Mouse (Mus musculus) olfactory bulb, adult 2 months (tissue): ENCODE measurements around the gene Etl4. TPM values are rescaled to one million over a fixed set of nuclear protein-coding genes. Genes with fewer than 3 reads are reported as not detected.
"Not testable (repeated sequence)": the region's sequence is repeated elsewhere in the genome, so short reads cannot be mapped to it uniquely, and the experiment has no call there.

Experiments
- H3K27ac ChIP-seq: fragments of 200-500 bp; 2 replicates; pipeline ENCODE4 v1.5.1; 2012; ENCODE audit warnings: low read depth, low read length; ENCODE audit not compliant: insufficient read depth
- H3K4me1 ChIP-seq: fragments of 200-500 bp; 2 replicates; pipeline ENCODE4 v1.6.1; 2012; ENCODE audit warnings: low read length; ENCODE audit not compliant: control insufficient read depth, insufficient read depth
- H3K4me3 ChIP-seq: fragments of 200-500 bp; 2 replicates; pipeline ENCODE4 v1.5.1; 2012; ENCODE audit warnings: mild to moderate bottlenecking, low read depth, low read length, moderate library complexity; ENCODE audit not compliant: insufficient read depth
- CTCF ChIP-seq: fragments of 200-500 bp; IDR thresholded peaks from 2 replicates; pipeline ENCODE4 v1.5.1; 2012; ENCODE audit warnings: low read depth, mild to moderate bottlenecking, low read length, moderate library complexity; ENCODE audit not compliant: insufficient read depth
- POLR2A ChIP-seq: fragments of 200-500 bp; IDR thresholded peaks from 2 replicates; pipeline ENCODE4 v1.6.1; 2012; ENCODE audit warnings: mild to moderate bottlenecking, low read depth, low read length, moderate library complexity; ENCODE audit not compliant: insufficient read depth
- WGBS: fragments of 180-500 bp; shearing (Covaris S2); methylation state at CpG from one replicate; pipeline ENCODE4 v1.1.7; 2018; 5-methylcytosine and 5-hydroxymethylcytosine counted together
- polyA plus RNA-seq: library from polyadenylated mRNA; stranded (reverse); fragments of >200 nt; gene quantifications from 2 replicates; pipeline ENCODE4 v1.2.4, GENCODE M21; 2012; ENCODE audit warnings: low replicate concordance; ENCODE audit not compliant: missing spikeins, insufficient read depth, insufficient read length

Etl4 gene
- polyA plus RNA-seq, 1 experiment: not detected

DNA sequence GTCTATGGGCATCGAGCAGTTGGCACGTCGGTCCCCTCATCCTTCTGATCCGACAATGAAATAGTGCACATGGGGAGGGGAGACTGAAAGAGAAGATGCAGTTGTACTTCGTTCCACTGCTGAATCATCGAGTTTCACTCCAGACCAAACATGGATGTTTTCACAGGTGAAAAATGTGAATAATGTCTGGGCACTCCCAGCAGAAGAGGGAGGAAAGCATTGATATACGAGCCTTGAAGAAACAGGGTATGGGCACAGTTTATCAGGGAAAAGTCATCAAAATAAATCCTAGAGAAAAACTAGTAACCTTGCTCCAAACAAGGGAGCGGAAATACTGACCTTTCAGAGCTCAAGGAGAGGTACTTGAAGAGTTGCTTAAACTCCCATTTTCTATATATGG is 744.5 kb downstream of the Etl4 start:
- Histone ChIP-seq H3K27ac (no peak overlapping the region), H3K4me3 (no peak overlapping the region), H3K4me1 (peaks cover 3% of the 10 kb centered on the region; the same call in 1 of the 2 replicates)
- 92% methylated on average over 8 of the region's 8 CpGs for WGBS
- TF ChIP-seq CTCF: no peak
- TF ChIP-seq POLR2A: no peak

DNA sequence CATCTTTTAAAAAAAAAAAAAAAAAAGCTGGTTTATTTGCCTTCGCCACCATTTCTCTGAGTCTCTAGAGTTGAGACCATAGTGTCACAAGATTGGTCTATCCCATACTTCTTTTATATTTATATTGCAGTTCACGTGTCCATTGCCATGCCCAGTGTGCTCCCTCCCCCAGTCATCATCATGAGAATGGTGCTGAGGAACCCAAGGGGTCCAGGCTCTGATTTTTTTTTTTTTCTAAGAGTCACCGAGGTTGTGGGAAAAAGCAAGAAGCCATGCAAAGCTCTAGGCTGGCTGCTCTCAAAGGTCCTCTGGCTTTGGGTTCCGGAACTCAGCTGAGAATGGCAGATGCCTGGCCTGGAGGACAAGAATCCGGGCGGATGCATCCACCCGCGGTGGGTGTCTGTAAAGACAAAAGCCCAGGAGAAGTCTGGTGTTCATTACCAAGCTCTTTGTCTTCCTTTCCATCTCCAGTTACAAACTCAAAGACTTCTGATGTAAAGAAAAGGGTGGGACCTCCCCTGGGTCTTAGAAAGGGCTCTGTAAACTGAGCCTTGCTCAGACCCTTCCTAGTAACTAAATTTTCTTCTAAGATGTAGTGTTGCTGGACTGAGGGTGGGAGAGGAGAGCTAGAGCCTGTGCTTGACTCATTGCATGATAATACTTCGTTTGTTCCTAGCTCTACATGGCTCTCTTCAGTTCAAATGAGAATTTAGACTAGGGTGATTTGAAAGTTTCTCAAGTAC is 745.2 kb downstream of the Etl4 start:
- Histone ChIP-seq H3K4me3 (no peak overlapping the region), H3K27ac (no peak overlapping the region), H3K4me1 (peaks cover 2% of the 10 kb centered on the region; the same call in 1 of the 2 replicates)
- TF ChIP-seq CTCF (no peak), POLR2A (no peak)
- 48% methylated on average over 9 of the region's 9 CpGs for WGBS

DNA sequence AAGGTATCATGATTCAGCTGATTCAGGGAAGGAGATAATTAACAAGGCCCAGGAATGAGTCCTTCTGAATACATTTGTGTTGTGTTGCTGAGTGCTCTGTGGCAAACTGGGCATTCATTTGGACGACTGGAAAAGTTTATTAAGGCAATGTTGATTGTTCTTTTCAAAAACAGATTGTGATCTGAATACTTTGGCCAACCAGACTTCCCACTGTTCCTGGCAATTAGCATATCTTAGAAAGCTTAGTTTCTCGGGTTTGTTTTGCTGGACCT is 745.7 kb downstream of the Etl4 start:
- Histone ChIP-seq H3K4me3 (no peak overlapping the region), H3K4me1 (no peaks in the 10 kb centered on the region), H3K27ac (no peak overlapping the region)
- 36% methylated on average over 2 of the region's 2 CpGs for WGBS
- TF ChIP-seq POLR2A (no peak), CTCF (no peak)

DNA sequence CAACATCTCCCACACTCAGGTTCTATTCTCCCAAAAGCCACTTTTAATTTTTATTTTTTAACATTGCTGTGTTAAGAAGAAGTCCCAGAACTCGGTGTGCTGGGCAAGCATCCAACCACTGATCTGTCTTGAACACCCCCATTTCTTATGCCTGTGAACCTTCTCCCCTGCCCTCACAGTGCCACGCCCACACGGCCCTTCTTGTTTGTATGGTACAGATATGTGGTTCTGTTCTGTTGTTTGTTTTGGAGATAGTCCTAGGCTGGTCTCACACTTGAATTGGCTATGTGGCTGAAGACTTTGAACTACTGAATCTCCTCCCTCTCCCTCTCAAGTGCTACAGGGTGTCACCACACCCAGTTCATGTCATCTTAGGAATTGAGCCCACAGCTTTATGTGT is 748.3 kb downstream of the Etl4 start:
- no peak overlapping the region for H3K27ac ChIP-seq
- no peaks in the 10 kb centered on the region for H3K4me1 ChIP-seq
- TF ChIP-seq CTCF (no peak), POLR2A (no peak)
- no peak overlapping the region for H3K4me3 ChIP-seq
- 65% methylated on average over 3 of the region's 3 CpGs for WGBS

- H3K27ac ChIP-seq: no peak overlapping the region
- peaks cover 2% of the 10 kb centered on the region; the same call in 1 of the 2 replicates for H3K4me1 ChIP-seq
- no peak for TF ChIP-seq CTCF
- TF ChIP-seq POLR2A: no peak
- no peak overlapping the region for H3K4me3 ChIP-seq
- 94% methylated on average over 11 of the region's 11 CpGs for WGBS
These were observed 752.3 kb downstream of the Etl4 start for GRCm38 (mm10) chr2:20661841-20662240.

- no peak for TF ChIP-seq POLR2A
- TF ChIP-seq CTCF: no peak
- peaks cover 2% of the 10 kb centered on the region; the same call in 1 of the 2 replicates for H3K4me1 ChIP-seq
- H3K27ac ChIP-seq: no peak overlapping the region
- WGBS: 89% methylated on average over 3 of the region's 3 CpGs
- no peak overlapping the region for H3K4me3 ChIP-seq
These were observed 753.1 kb downstream of the Etl4 start for GRCm38 (mm10) chr2:20662696-20663095.

GRCm38 (mm10) chr2:20665309-20665971 is 755.9 kb downstream of the Etl4 start:
- Histone ChIP-seq H3K27ac (no peak overlapping the region), H3K4me3 (no peak overlapping the region), H3K4me1 (peaks cover 2% of the 10 kb centered on the region; the same call in 1 of the 2 replicates)
- no peak for TF ChIP-seq CTCF
- no peak for TF ChIP-seq POLR2A
- WGBS: 38% methylated on average over 5 of the region's 5 CpGs

DNA sequence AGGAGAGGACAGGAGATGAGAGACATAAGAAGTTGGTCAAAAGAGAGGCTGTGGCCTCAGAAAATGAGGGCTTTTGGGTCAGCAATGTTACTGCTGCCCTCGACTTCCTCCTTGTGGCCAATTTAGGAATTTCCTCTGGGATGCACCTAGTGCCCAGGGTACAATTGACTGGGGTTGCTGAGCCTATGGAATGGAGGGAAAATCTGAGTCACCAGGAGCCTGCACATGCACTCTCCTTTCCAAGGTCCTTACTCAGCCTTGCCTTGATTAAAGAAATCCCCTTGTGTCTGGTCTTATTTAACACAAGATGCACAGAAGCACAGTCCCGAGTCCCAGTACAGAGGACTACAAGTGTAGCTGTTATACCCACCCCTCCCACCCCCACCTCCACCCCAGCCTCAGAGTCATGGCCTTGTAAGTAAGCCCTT is 756.5 kb downstream of the Etl4 start:
- Histone ChIP-seq H3K4me1 (peaks cover 2% of the 10 kb centered on the region; the same call in 1 of the 2 replicates), H3K27ac (no peak overlapping the region), H3K4me3 (no peak overlapping the region)
- WGBS: 35% methylated on average over 2 of the region's 2 CpGs
- TF ChIP-seq CTCF (0 out of 2 replicates have a peak, but pooled peaks have one; percentile 18), POLR2A (no peak)

DNA sequence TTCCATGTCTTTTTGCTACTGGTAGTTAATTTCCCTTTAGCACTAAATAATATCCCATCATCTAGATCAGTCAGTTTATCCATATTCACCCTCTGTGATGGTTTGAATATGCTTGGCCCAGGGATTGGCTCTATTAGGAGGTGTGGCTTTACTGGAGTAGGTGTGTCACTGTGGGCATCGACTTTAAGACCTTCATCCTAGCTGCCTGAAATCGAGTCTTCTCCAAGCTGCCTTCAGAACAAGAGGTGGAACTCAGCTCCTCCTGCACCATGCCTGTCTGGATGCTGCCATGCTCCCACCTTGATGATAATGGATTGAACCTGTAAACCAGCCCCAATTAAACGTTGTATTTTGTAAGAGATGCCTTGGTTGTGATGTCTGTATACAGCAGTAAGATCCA is 758.3 kb downstream of the Etl4 start:
- WGBS: 92% methylated on average over 3 of the region's 3 CpGs
- no peak for TF ChIP-seq CTCF
- TF ChIP-seq POLR2A: no peak
- Histone ChIP-seq H3K4me3 (no peak overlapping the region), H3K4me1 (peaks cover 2% of the 10 kb centered on the region; the same call in 1 of the 2 replicates), H3K27ac (no peak overlapping the region)

- not testable (repeated sequence) for H3K27ac ChIP-seq, H3K4me3 ChIP-seq, H3K4me1 ChIP-seq
- 89% methylated on average over 12 of the region's 12 CpGs for WGBS
These were observed 758.9 kb downstream of the Etl4 start for GRCm38 (mm10) chr2:20668276-20669030.
